Mouse (Mus musculus): Measurements from ENCODE around the gene Spns3. TPM values are rescaled to one million over a fixed set of nuclear protein-coding genes. Genes with fewer than 3 reads are reported as not detected.
A peak's percentile ranks its signal among the peaks of the same experiment; 100 is the strongest.

Spns3 gene
- total and polyA plus RNA-seq, 3 experiments: 0.31 TPM; not detected in 2

DNA sequence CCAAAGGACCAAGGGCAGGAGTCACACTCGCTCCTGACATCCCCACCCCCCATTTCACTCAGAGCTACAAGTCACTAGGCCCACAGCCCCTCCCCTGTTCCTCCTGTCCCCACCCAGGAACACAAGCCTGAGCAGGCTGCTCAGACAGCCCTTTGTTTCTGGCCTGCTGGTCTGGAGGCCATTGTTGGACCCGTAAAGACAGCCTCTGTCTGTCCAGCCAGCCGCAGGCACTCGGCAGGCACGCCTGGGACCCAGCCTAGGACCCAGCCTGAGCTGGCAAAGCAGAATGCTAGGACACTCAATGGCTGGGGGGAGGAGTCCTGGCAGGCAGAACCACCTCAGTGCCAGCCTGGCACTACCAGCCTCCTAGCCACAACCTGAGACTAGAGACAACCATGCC is 94.6 kb downstream of the Spns3 start:
- no peak for DNase-seq
- intact Hi-C loops (cut with DNase I): no loop called here
- TF ChIP-seq EP300 (IDR thresholded peaks at IDR 0.05; ENCODE audit: insufficient read depth, low read depth, low read length) (no peak), POLR2A (IDR thresholded peaks at IDR 0.05; ENCODE audit: insufficient read depth, low read depth, low read length) (no peak), CTCF (IDR thresholded peaks at IDR 0.05) (no peak)

DNA sequence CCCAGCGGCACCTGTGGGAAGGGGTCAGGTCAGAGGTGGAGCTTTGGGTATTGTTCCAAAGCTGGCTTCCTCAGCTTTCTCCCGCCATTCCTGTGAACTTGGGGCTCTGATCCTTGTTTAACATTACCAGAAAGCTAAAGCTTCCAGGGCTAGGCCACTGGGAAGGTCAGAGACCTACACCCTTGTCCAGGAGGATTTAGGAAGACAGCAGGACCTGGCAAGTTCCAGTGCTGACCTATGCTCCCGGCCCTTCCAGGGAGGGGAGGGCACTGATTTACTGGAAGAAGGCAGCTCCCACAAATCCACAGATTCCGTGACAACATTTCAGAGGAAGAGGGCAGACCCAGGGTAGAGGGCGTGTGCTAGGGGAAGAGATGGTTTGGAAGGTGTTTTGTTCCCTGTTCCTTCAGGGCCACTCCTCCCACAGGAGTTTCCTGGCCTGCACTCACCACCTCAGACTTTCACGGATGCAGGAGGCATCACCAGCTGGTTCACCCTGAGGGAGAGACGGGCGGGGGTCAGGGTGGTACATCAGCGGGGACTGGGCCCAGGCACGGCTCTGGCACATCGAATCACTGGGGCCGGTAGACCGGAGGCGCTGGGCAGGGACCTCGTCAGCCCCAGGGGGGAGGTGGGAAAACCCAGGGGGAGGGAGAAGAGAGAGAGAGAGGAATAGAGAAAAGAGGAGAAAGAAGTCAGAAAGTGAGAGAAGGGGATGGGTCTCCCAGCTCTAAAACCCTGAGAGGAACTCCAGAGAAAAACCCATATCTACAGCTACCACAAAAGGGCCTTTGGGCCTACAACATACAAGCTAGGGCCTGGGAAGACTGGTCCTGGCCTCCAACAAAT is 97.0 kb downstream of the Spns3 start:
- no peaks in the 10 kb centered on the region for H3K79me2 ChIP-seq (replicated peaks; ENCODE audit: control insufficient read depth, insufficient read depth, low read length)
- peaks cover 8% of the 10 kb centered on the region; the same call in 1 of the 2 replicates for H3K4me1 ChIP-seq (ENCODE audit: control insufficient read depth, insufficient read depth, low read length)
- no peak overlapping the region for H3K9ac ChIP-seq (ENCODE audit: low read depth, low read length)
- intact Hi-C loops (cut with DNase I): no loop called here
- no peak overlapping the region for H3K4me3 ChIP-seq
- no peaks in the 10 kb centered on the region for H3K27me3 ChIP-seq (ENCODE audit: control insufficient read depth, insufficient read depth, low read length)
- WGBS: 49% methylated on average over 15 of the region's 15 CpGs
- peak overlapping the region; percentile 48 for H3K27ac ChIP-seq
- no peak for TF ChIP-seq CTCF (IDR thresholded peaks at IDR 0.05)
- TF ChIP-seq POLR2A (IDR thresholded peaks at IDR 0.05; ENCODE audit: insufficient read depth, low read depth, low read length): no peak
- no peak for TF ChIP-seq EP300 (IDR thresholded peaks at IDR 0.05; ENCODE audit: insufficient read depth, low read depth, low read length)
- DNase-seq: no peak
- H3K36me3 ChIP-seq (ENCODE audit: control insufficient read depth, insufficient read depth, low read length): no peaks in the 10 kb centered on the region

More for the DNA sequence above, 94.6 kb downstream of the Spns3 start:
- H3K9ac ChIP-seq (ENCODE audit: low read depth, low read length): no peak overlapping the region
- H3K4me3 ChIP-seq: no peak overlapping the region
- 57% methylated on average over 5 of the region's 5 CpGs for WGBS
- peaks cover 4% of the 10 kb centered on the region; the same call in 1 of the 2 replicates for H3K36me3 ChIP-seq (ENCODE audit: control insufficient read depth, insufficient read depth, low read length)
- H3K4me1 ChIP-seq (ENCODE audit: control insufficient read depth, insufficient read depth, low read length): peaks cover 22% of the 10 kb centered on the region
- no peaks in the 10 kb centered on the region for H3K79me2 ChIP-seq (replicated peaks; ENCODE audit: control insufficient read depth, insufficient read depth, low read length)
- H3K27me3 ChIP-seq (ENCODE audit: control insufficient read depth, insufficient read depth, low read length): no peaks in the 10 kb centered on the region
- H3K27ac ChIP-seq: peak overlapping the region; percentile 26; the same call in 1 of the 2 replicates

DNA sequence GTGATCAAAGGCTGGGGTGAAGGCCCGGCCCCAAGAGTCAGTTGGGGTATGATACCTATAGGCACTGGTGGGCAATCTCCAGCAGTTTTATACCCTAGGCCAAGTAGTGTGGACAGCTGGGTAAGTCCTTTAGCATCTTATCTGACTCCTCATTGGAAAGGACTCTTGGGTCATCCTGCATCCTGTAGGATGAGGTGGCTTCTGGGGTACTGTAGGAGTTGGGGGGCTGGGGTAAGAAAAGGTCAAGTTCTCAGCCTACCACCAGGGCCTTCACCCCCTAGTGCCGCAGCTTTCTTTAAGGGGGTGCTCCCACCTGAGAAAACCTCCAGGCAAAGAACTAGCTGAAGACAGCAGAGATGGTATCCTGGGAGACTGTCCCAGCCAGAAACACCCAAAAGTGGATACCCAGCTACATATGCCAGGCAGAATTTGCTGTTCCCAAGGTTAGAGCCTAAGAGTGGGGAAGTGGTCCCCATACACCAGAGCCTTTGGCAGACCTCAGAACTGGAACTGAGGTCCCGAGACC is 98.1 kb downstream of the Spns3 start:
- TF ChIP-seq POLR2A (IDR thresholded peaks at IDR 0.05; ENCODE audit: insufficient read depth, low read depth, low read length): no peak
- no peak for TF ChIP-seq CTCF (IDR thresholded peaks at IDR 0.05)
- no peak for TF ChIP-seq EP300 (IDR thresholded peaks at IDR 0.05; ENCODE audit: insufficient read depth, low read depth, low read length)
- H3K27me3 ChIP-seq (ENCODE audit: control insufficient read depth, insufficient read depth, low read length): no peaks in the 10 kb centered on the region
- peak overlapping the region; percentile 48; the same call in 1 of the 2 replicates for H3K27ac ChIP-seq
- 92% methylated on average over 3 of the region's 3 CpGs for WGBS
- no peak for DNase-seq
- H3K9ac ChIP-seq (ENCODE audit: low read depth, low read length): no peak overlapping the region
- H3K79me2 ChIP-seq (replicated peaks; ENCODE audit: control insufficient read depth, insufficient read depth, low read length): no peaks in the 10 kb centered on the region
- no peaks in the 10 kb centered on the region for H3K36me3 ChIP-seq (ENCODE audit: control insufficient read depth, insufficient read depth, low read length)
- H3K4me3 ChIP-seq: no peak overlapping the region
- intact Hi-C loops (cut with DNase I): no loop called here
- peaks cover 5% of the 10 kb centered on the region; the same call in 1 of the 2 replicates for H3K4me1 ChIP-seq (ENCODE audit: control insufficient read depth, insufficient read depth, low read length)

DNA sequence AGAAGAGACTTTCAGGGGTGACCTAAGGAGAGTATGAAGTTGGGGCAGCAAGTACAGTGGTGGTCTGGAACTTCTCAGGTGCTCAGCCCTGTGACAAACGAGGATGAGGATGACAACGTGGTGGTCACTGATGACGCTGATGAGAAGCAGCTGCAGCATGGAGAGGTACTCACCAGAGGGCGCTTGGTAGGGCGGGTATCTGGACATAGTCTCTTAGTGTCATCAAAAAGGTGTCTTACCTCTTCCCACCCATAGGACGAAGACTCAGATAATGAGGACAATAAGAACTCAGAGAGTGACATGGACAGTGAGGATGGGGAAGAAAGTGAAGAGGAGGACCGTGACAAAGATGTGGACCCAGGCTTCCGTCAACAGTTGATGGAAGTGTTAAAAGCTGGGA is 102.8 kb downstream of the Spns3 start:
- Histone ChIP-seq H3K4me1 (ENCODE audit: control insufficient read depth, insufficient read depth, low read length) (no peaks in the 10 kb centered on the region), H3K9ac (ENCODE audit: low read depth, low read length) (no peak overlapping the region), H3K79me2 (replicated peaks; ENCODE audit: control insufficient read depth, insufficient read depth, low read length) (no peaks in the 10 kb centered on the region), H3K4me3 (no peak overlapping the region), H3K36me3 (ENCODE audit: control insufficient read depth, insufficient read depth, low read length) (no peaks in the 10 kb centered on the region), H3K27me3 (ENCODE audit: control insufficient read depth, insufficient read depth, low read length) (no peaks in the 10 kb centered on the region), H3K27ac (no peak overlapping the region)
- intact Hi-C loops (cut with DNase I): loop anchor here (5.0 to 10.0 kb wide), 2 partner anchors 40 to 347 kb away; partner anchors contain the start of genes Cyb5d2, Spns2 and Zzef1
- TF ChIP-seq POLR2A (IDR thresholded peaks at IDR 0.05; ENCODE audit: insufficient read depth, low read depth, low read length) (no peak), CTCF (IDR thresholded peaks at IDR 0.05) (peak; percentile 56), EP300 (IDR thresholded peaks at IDR 0.05; ENCODE audit: insufficient read depth, low read depth, low read length) (no peak)
- 67% methylated on average over 8 of the region's 8 CpGs for WGBS
- no peak for DNase-seq

DNA sequence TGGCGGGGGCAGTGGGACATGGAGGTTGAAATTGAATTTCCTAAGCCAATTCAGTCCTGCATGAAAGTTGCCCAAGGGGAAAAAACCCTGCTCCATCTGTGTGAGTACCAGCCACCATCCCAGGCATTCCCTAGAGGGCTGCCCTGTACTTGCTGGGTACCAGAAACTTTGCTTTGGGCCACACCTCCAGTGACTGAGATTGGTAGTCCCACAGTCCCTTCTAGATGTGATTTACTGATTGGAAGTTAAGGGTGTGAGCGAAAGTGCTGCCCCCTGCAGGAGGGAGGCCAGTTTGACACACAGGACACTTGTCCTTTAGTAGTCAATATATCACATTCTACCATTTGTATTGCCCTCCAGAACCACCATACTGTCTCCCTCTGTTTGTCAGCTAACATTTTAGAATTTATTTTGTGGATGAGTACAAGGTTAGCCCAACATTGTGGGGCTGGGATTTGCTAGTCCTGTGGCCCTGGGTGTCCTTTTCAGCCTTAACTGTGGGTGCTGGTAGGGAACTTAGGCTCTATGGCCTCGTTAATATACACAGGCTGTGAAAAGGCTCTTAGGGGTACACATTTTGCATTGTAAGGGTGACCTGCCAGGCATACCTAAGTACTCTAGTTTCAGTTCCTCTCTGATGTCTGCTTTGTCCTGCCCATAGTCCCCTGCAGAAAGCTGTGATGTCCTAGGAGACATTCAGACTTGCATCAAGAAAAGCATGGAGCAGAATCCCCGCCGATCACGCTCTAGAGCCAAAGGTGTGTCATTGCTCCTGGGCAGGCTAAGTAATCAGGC is 103.8 kb downstream of the Spns3 start:
- TF ChIP-seq CTCF (IDR thresholded peaks at IDR 0.05) (peak; percentile 83), POLR2A (IDR thresholded peaks at IDR 0.05; ENCODE audit: insufficient read depth, low read depth, low read length) (no peak), EP300 (IDR thresholded peaks at IDR 0.05; ENCODE audit: insufficient read depth, low read depth, low read length) (0 out of 2 replicates have a peak, but pooled peaks have one; percentile 19)
- Histone ChIP-seq H3K36me3 (ENCODE audit: control insufficient read depth, insufficient read depth, low read length) (no peaks in the 10 kb centered on the region; the same call in 1 of the 2 replicates), H3K79me2 (replicated peaks; ENCODE audit: control insufficient read depth, insufficient read depth, low read length) (no peaks in the 10 kb centered on the region), H3K27ac (no peak overlapping the region), H3K9ac (ENCODE audit: low read depth, low read length) (no peak overlapping the region), H3K4me1 (ENCODE audit: control insufficient read depth, insufficient read depth, low read length) (peaks cover 2% of the 10 kb centered on the region), H3K27me3 (ENCODE audit: control insufficient read depth, insufficient read depth, low read length) (no peaks in the 10 kb centered on the region), H3K4me3 (no peak overlapping the region)
- peak; percentile 43 to 59 for DNase-seq
- intact Hi-C loops (cut with DNase I): loop anchor here (5.0 to 10.0 kb wide), 2 partner anchors 41 to 348 kb away; partner anchors contain the start of genes Cyb5d2, Spns2 and Zzef1
- WGBS: 87% methylated on average over 6 of the region's 6 CpGs

Other genes with a start within 250 kb of the Spns3 start
- gene Xaf1, start 248.9 kb downstream of the Spns3 start, total RNA-seq (2021): 10 to 100 TPM in 1 of 2 experiments, 1 to 10 TPM in 1; 9.7 to 10.6 TPM
- gene Xaf1, start 248.9 kb downstream of the Spns3 start, polyA plus RNA-seq (2012; rRNA removed): 21.8 and 52.4 TPM in 2 replicates
- not detected for gene Fbxo39, start 236.1 kb downstream of the Spns3 start, total RNA-seq (2021)
- 0.23 TPM in 2 replicates for gene Fbxo39, start 236.1 kb downstream of the Spns3 start, polyA plus RNA-seq (2012; rRNA removed)
- not detected for gene Tekt1, start 188.1 kb downstream of the Spns3 start, total RNA-seq (2021)
- 0.49 TPM in 1 of 2 replicates, not detected in the other for gene Tekt1, start 188.1 kb downstream of the Spns3 start, polyA plus RNA-seq (2012; rRNA removed)
- 10 to 100 TPM; 13.1 to 14.3 TPM for gene Smtnl2, start 138.8 kb downstream of the Spns3 start, total RNA-seq (2021)
- gene Smtnl2, start 138.8 kb downstream of the Spns3 start, polyA plus RNA-seq (2012; rRNA removed): 12.7 and 18.9 TPM in 2 replicates
- not detected for gene Ggt6, start 115.0 kb downstream of the Spns3 start, total RNA-seq (2021)
- gene Ggt6, start 115.0 kb downstream of the Spns3 start, polyA plus RNA-seq (2012; rRNA removed): 0.20 TPM in 1 of 2 replicates, not detected in the other
- 10 to 100 TPM; 42.7 to 46.1 TPM for gene Mybbp1a, start 109.2 kb downstream of the Spns3 start, total RNA-seq (2021)
- 21.8 and 30.6 TPM in 2 replicates for gene Mybbp1a, start 109.2 kb downstream of the Spns3 start, polyA plus RNA-seq (2012; rRNA removed)
- 1 to 10 TPM; 6.1 to 7.9 TPM for gene Spns2, start 60.6 kb downstream of the Spns3 start, total RNA-seq (2021)
- 13.8 and 18.1 TPM in 2 replicates for gene Spns2, start 60.6 kb downstream of the Spns3 start, polyA plus RNA-seq (2012; rRNA removed)
- 10 to 100 TPM; 53.8 to 65.0 TPM for gene Ube2g1, start 56.8 kb upstream of the Spns3 start, total RNA-seq (2021)
- gene Ube2g1, start 56.8 kb upstream of the Spns3 start, polyA plus RNA-seq (2012; rRNA removed): 14.0 and 24.5 TPM in 2 replicates
- gene Ankfy1, start 139.5 kb upstream of the Spns3 start, total RNA-seq (2021): 10 to 100 TPM; 15.7 to 15.8 TPM
- 12.1 and 21.7 TPM in 2 replicates for gene Ankfy1, start 139.5 kb upstream of the Spns3 start, polyA plus RNA-seq (2012; rRNA removed)
- gene Cyb5d2, start 245.6 kb upstream of the Spns3 start, total RNA-seq (2021): 10 to 100 TPM; 19.6 to 23.1 TPM
- gene Cyb5d2, start 245.6 kb upstream of the Spns3 start, polyA plus RNA-seq (2012; rRNA removed): 10.7 and 16.7 TPM in 2 replicates
- gene Zzef1, start 245.7 kb upstream of the Spns3 start, total RNA-seq (2021): 10 to 100 TPM; 17.4 to 17.5 TPM
- gene Zzef1, start 245.7 kb upstream of the Spns3 start, polyA plus RNA-seq (2012; rRNA removed): 14.1 and 18.6 TPM in 2 replicates